Mouse (Mus musculus) bone marrow macrophage, adult 2 months (primary cell): Measurements from ENCODE around the gene Git1.

Experiments
- CTCF ChIP-seq: IDR thresholded peaks from 2 replicates; pipeline ENCODE4 v1.5.1; 2012; ENCODE audit warnings: low read depth, mild to moderate bottlenecking, low read length, moderate library complexity
- POLR2A ChIP-seq: IDR thresholded peaks from 2 replicates; pipeline ENCODE4 v1.6.1; 2012; ENCODE audit warnings: mild to moderate bottlenecking, low read depth, low read length, borderline replicate concordance

- no peak for TF ChIP-seq CTCF
- no peak for TF ChIP-seq POLR2A
Measured at GRCm38 (mm10) chr11:77488771-77489581, 4.4 kb upstream of the Git1 start.
